Mouse (Mus musculus): Measurements from ENCODE around the gene Ints3. TPM values are rescaled to one million over a fixed set of nuclear protein-coding genes. Genes with fewer than 3 reads are reported as not detected.

Gene Ints3
- polyA plus RNA-seq (2012; rRNA removed) = 7.6 and 9.0 TPM in 2 replicates

DNA sequence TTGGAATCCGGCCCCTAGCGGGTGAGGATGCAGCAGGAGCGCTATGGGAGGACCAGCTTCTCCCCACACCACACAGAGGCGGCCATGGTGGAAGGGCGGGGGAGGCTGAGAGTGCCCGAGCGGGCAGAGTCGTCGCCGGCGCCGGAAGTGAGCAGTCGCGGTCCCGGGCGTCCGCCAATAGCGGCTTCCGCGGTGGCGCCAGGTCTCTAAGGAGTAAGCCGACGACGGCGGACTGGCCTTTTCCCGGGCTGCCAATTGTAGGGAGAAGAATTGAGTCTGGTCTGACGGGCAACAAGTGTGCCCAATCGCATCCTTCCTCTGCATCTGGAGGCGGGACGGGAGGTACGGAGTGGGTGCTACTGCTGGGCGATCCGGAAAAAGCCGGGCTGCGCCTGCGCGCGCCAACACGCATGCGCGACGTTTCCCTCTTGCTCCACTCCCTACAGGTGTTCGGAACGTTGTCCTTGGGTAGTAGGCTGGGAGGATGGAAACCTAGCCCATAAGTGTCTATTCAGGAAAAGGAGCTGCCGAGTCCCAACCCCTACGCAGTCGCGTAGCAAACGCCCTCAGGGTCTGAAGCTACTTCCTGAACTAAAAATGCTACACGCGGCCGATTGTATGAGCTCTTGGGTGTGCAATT lies at the start of gene Ints3:
Ints3 (minus strand) TSS at position 242 of the 640 bp plus-strand sequence.

DNA sequence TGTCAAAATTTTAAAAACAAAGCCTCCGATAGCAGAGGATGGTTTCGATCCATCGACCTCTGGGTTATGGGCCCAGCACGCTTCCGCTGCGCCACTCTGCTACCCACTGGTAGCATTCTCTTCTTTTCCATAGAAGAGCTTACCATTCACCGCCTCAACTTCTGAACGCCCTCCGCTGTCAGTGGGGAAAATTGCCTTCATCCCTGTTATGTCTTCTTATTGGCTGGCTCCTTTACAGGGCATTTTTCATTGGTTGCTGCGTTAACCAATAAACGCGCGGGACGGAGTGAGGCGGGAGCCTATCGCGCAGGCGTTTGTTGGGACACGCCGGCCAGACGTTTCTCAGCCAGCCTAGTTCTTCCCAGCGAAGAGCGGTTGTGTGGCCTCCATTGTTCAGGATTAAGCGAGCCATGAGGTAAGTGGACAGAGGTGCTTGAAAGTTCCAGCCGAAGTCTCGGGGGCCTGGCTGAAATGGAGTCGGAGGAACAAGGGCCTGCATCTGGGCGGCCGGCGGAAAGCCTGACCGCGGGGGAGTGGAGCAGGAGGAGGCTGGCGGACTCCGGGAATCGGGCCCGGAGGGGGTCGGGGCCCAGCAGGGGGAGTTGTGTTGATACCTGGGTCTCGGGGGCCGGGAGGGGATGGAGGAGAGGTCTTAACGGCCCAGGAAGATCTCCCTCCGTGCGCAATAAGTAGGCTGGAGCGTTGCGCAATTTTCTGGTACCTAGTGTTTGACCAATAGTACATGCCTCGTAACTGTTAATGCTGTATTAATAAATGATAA lies 42.6 kb upstream of the Ints3 start, which contains the start of gene Ilf2:
Ilf2 (plus strand) TSS at position 296 of the 781 bp plus-strand sequence.

DNA sequence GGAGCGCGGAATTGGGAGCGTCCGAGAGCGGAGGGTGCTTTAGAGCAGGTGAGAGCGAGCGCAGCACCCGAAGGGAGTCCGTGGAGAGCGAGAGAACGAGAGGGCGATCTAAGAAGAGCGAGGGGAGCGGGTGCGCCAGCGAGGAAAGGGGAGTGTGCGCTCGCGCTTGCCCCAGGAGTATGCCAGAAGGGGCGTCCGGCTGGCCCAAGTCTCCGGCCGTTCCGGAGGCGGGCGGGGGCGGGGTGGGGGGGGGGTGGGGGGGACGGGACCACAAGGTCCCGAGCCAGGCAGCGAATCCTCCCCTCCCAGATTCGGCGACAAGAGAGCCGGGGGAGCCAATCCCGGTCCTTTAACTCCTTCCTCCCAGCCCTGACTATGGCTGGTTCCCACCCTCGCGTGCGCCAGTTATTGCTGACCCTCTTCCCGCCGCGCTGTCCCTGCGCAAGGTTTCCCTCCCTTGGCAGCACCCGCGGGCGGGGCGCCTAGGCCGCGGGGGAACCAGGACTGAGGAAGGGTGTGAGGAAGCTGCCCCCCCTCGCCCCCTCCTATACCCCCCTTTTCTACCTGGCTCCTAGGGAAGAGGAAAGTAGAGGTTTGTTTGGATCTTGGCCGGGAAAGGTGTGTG lies 32.4 kb upstream of the Ints3 start, which contains the start of gene Npr1:
Npr1 (minus strand) TSS at position 181 of the 625 bp plus-strand sequence.

DNA sequence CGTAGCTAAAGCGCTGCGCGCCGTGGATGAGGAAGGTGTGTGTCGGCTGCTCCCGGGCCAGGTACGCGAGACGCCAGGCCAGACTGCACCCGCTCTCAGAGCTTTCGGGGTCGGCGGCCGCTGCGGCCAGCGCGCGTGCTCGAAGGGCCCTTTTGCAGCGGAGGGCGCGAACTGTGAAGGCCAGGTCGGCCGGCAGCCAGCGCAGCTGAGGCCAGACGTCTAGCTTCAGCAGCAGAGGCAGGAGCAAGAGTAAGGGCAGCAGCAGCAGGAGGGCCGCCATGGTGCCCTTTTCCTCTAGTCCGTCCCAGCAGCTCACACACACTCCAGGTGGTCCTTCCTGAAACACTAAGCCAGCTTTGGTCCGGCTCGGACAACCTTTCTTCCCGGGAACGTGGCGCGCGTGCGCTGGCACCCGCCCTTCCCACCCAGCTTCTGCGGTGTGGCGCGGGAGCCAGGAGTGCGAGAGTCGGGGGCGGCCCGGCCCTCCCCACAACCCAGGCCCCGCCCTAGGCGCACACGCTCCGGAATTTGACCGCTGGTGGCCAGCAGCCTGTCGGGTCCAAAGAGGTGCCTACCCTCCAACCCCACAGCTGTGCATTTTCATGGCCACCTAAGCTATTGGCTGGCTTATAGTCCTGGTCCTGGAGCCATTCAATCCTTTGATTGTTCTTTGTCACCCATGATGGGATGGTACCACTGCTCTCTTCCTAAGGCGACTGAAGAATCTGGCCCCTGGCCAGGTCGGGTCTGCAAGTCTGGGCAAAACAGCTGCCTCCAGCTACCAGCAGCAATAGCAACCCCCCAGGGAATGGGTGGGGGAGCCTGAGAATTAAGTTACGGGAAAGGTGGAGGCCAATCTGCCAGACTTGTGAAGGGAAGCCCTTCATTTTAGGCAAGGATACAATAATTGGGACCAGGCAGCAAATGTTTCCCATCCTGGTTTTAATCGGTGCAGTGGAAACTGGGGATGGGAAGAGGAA lies 43.6 kb downstream of the Ints3 start, which contains the start of gene Slc27a3:
Slc27a3 (minus strand) TSS at position 428 of the 980 bp plus-strand sequence.

Other genes starting within 250 kb of the Ints3 start
- gene Rps27, start 220.0 kb downstream of the Ints3 start, polyA plus RNA-seq (2012; rRNA removed) = 192 and 202 TPM in 2 replicates
- 2.5 and 3.6 TPM in 2 replicates for gene Rab13, start 219.9 kb downstream of the Ints3 start, polyA plus RNA-seq (2012; rRNA removed)
- gene Jtb, start 202.0 kb downstream of the Ints3 start, polyA plus RNA-seq (2012; rRNA removed) = 60.6 and 98.2 TPM in 2 replicates
- 16.6 and 20.9 TPM in 2 replicates for gene Creb3l4, start 190.1 kb downstream of the Ints3 start, polyA plus RNA-seq (2012; rRNA removed)
- 44.3 and 47.8 TPM in 2 replicates for gene Slc39a1, start 185.4 kb downstream of the Ints3 start, polyA plus RNA-seq (2012; rRNA removed)
- 19.9 and 25.7 TPM in 2 replicates for gene Crtc2, start 179.5 kb downstream of the Ints3 start, polyA plus RNA-seq (2012; rRNA removed)
- gene Dennd4b, start 168.4 kb downstream of the Ints3 start, polyA plus RNA-seq (2012; rRNA removed) = 5.1 and 7.2 TPM in 2 replicates
- gene Gatad2b, start 140.4 kb downstream of the Ints3 start, polyA plus RNA-seq (2012; rRNA removed) = 3.8 and 4.9 TPM in 2 replicates
- 3.9 and 4.2 TPM in 2 replicates for gene Slc27a3, start 43.7 kb downstream of the Ints3 start, polyA plus RNA-seq (2012; rRNA removed)
- 5.0 and 6.2 TPM in 2 replicates for gene Npr1, start 32.2 kb upstream of the Ints3 start, polyA plus RNA-seq (2012; rRNA removed)
- gene Ilf2, start 42.5 kb upstream of the Ints3 start, polyA plus RNA-seq (2012; rRNA removed) = 3.7 and 4.0 TPM in 2 replicates
- 8.3 and 8.6 TPM in 2 replicates for gene Snapin, start 57.4 kb upstream of the Ints3 start, polyA plus RNA-seq (2012; rRNA removed)
- gene Chtop, start 75.9 kb upstream of the Ints3 start, polyA plus RNA-seq (2012; rRNA removed) = 16.0 and 17.1 TPM in 2 replicates
- gene S100a1, start 80.8 kb upstream of the Ints3 start, polyA plus RNA-seq (2012; rRNA removed) = 83.5 and 96.7 TPM in 2 replicates
- gene S100a13, start 80.8 kb upstream of the Ints3 start, polyA plus RNA-seq (2012; rRNA removed) = 19.2 and 27.6 TPM in 2 replicates
- 19.5 and 23.7 TPM in 2 replicates for gene S100a14, start 93.2 kb upstream of the Ints3 start, polyA plus RNA-seq (2012; rRNA removed)
- 164 and 185 TPM in 2 replicates for gene S100a16, start 103.6 kb upstream of the Ints3 start, polyA plus RNA-seq (2012; rRNA removed)
- gene S100a3, start 127.0 kb upstream of the Ints3 start, polyA plus RNA-seq (2012; rRNA removed) = 1.00 and 1.2 TPM in 2 replicates
- not detected in 2 replicates for gene S100a2, start 156.6 kb upstream of the Ints3 start, polyA plus RNA-seq (2012; rRNA removed)
- gene Gm42674, start 168.3 kb upstream of the Ints3 start, polyA plus RNA-seq (2012; rRNA removed) = not detected in 2 replicates
- gene S100a4, start 170.1 kb upstream of the Ints3 start, polyA plus RNA-seq (2012; rRNA removed) = 2.5 and 3.0 TPM in 2 replicates
- gene S100a5, start 174.9 kb upstream of the Ints3 start, polyA plus RNA-seq (2012; rRNA removed) = not detected in 2 replicates
- gene S100a6, start 179.3 kb upstream of the Ints3 start, polyA plus RNA-seq (2012; rRNA removed) = 870 and 990 TPM in 2 replicates
- gene S100a7a, start 220.4 kb upstream of the Ints3 start, polyA plus RNA-seq (2012; rRNA removed) = 0.55 and 1.5 TPM in 2 replicates
- not detected in 2 replicates for gene S100a8, start 235.4 kb upstream of the Ints3 start, polyA plus RNA-seq (2012; rRNA removed)

All from stomach, adult 2 months (tissue).